Mouse (Mus musculus) ES-E14 (cell line): ENCODE results near the gene Ptprk. TPM values are rescaled to one million over a fixed set of nuclear protein-coding genes. Genes with fewer than 3 reads are reported as not detected.

Experiments
- DNase-seq: peaks from one replicate; pipeline ENCODE4 v3.0.0-alpha.2; 2013; ENCODE audit warnings: low read depth, low spot score
- H3K27ac ChIP-seq: 2 replicates; pipeline ENCODE4 v1.5.1; 2012; ENCODE audit warnings: low read depth, mild to moderate bottlenecking, low read length, moderate library complexity, mixed read lengths; ENCODE audit not compliant: poor library complexity, insufficient read depth, severe bottlenecking
- H3K36me3 ChIP-seq: 2 replicates; pipeline ENCODE4 v1.6.1; 2012; ENCODE audit warnings: mild to moderate bottlenecking, low read length, moderate library complexity, mixed read lengths; ENCODE audit not compliant: control insufficient read depth, poor library complexity, insufficient read depth, severe bottlenecking
- H3K4me1 ChIP-seq, 2 experiments: fragments of 150-350 bp in 1 of 2; sonication (generic) in 1 of 2; 2 replicates each; pipeline ENCODE4 v1.6.1; 2012; ENCODE audit warnings: low read length in 2 of 2, mild to moderate bottlenecking in 1 of 2, mixed read lengths in 1 of 2; ENCODE audit not compliant: control insufficient read depth in 2 of 2, insufficient read depth in 2 of 2, poor library complexity in 1 of 2
- H3K4me3 ChIP-seq, 2 experiments: fragments of 150-350 bp in 1 of 2; sonication (generic) in 1 of 2; 2 replicates each; pipeline ENCODE4 v1.5.1; 2012; ENCODE audit warnings: low read length in 2 of 2, low read depth in 1 of 2, mild to moderate bottlenecking in 1 of 2, mixed read lengths in 1 of 2; ENCODE audit not compliant: insufficient read depth in 1 of 2, poor library complexity in 1 of 2, severe bottlenecking in 1 of 2
- H3K9ac ChIP-seq: 2 replicates; pipeline ENCODE4 v1.6.1; 2012; ENCODE audit warnings: low read depth, mild to moderate bottlenecking, low read length, mixed read lengths; ENCODE audit not compliant: poor library complexity, insufficient read depth, severe bottlenecking
- H3K9me3 ChIP-seq: fragments of 150-350 bp; sonication (generic); 2 replicates; pipeline ENCODE4 v1.6.1; 2012; ENCODE audit warnings: low read depth, mild to moderate bottlenecking, low read length; ENCODE audit not compliant: control insufficient read depth, insufficient read depth
- CHD2 ChIP-seq: IDR thresholded peaks from 2 replicates; pipeline ENCODE4 v1.6.1; 2014; ENCODE audit warnings: mild to moderate bottlenecking, low read depth, low read length, inconsistent platforms
- HCFC1 ChIP-seq: IDR thresholded peaks from 2 replicates; pipeline ENCODE4 v1.6.1; 2012; ENCODE audit warnings: low read length, inconsistent platforms, borderline replicate concordance; ENCODE audit not compliant: insufficient read depth
- MAFK ChIP-seq: IDR thresholded peaks from 2 replicates; pipeline ENCODE4 v1.6.1; 2014; ENCODE audit warnings: mild to moderate bottlenecking, low read depth, low read length, inconsistent platforms; ENCODE audit not compliant: insufficient read depth
- ZC3H11A ChIP-seq: IDR thresholded peaks from 2 replicates; pipeline ENCODE4 v1.6.1; 2012; ENCODE audit warnings: low read depth, mild to moderate bottlenecking, inconsistent platforms, low read length, borderline replicate concordance
- ZNF384 ChIP-seq: IDR thresholded peaks from 2 replicates; pipeline ENCODE4 v1.6.1; 2012; ENCODE audit warnings: low read depth, low read length, inconsistent platforms
- in situ Hi-C, 2 experiments: fragments of 600-800 bp; cut with MboI; formaldehyde crosslinking; loops; one replicate each; pipeline ENCODE4 v1.15.1; 2025; ENCODE audit warnings: low sequenced_read_pairs in 2 of 2, inconsistent platforms in 1 of 2; ENCODE audit not compliant: unreplicated experiment in 2 of 2
- total RNA-seq: library from RNA; depleted of rRNA; stranded (reverse); fragments of 300-350 nt; gene quantifications from 2 replicates; pipeline ENCODE4 v1.2.3, GENCODE M21; 2012

Ptprk gene
- total RNA-seq, 1 experiment, result 67.0 TPM

GRCm38 (mm10) chr10:28133770-28134169 lies 59.1 kb downstream of the Ptprk start:
- no peak overlapping the region for H3K9ac ChIP-seq
- no peaks in the 10 kb centered on the region for H3K9me3 ChIP-seq
- H3K4me3 ChIP-seq, result no peak overlapping the region
- no peaks in the 10 kb centered on the region for H3K36me3 ChIP-seq
- no peak overlapping the region for H3K27ac ChIP-seq
- peaks cover 0 to 6% of the 10 kb centered on the region in 2 experiments; a peak in 1 of 4 replicates for H3K4me1 ChIP-seq
- DNase-seq, result no peak
- no peak for TF ChIP-seq HCFC1
- TF ChIP-seq CHD2, result no peak
- TF ChIP-seq MAFK, result no peak
- TF ChIP-seq ZNF384, result no peak
- no peak for TF ChIP-seq ZC3H11A
- in situ Hi-C loops, result no loop called here

GRCm38 (mm10) chr10:28138399-28138798 lies 63.8 kb downstream of the Ptprk start:
- no peak overlapping the region for H3K4me3 ChIP-seq
- in situ Hi-C loops, result no loop called here
- no peaks in the 10 kb centered on the region for H3K36me3 ChIP-seq
- TF ChIP-seq ZNF384, result no peak
- TF ChIP-seq ZC3H11A, result no peak
- TF ChIP-seq MAFK, result no peak
- no peak for TF ChIP-seq HCFC1
- no peak for TF ChIP-seq CHD2
- H3K9me3 ChIP-seq, result no peaks in the 10 kb centered on the region
- no peaks in the 10 kb centered on the region for H3K4me1 ChIP-seq
- DNase-seq, result no peak
- H3K27ac ChIP-seq, result no peak overlapping the region
- no peak overlapping the region for H3K9ac ChIP-seq

- Histone ChIP-seq H3K4me3 (no peak overlapping the region), H3K9ac (no peak overlapping the region), H3K36me3 (no peaks in the 10 kb centered on the region), H3K9me3 (no peaks in the 10 kb centered on the region), H3K4me1 (no peaks in the 10 kb centered on the region), H3K27ac (no peak overlapping the region)
- DNase-seq, result no peak
- TF ChIP-seq CHD2 (no peak), ZC3H11A (no peak), HCFC1 (no peak), MAFK (no peak), ZNF384 (no peak)
- in situ Hi-C loops, result no loop called here
Observed at GRCm38 (mm10) chr10:28144459-28144858, 69.8 kb downstream of the Ptprk start.

GRCm38 (mm10) chr10:28145326-28145725 lies 70.7 kb downstream of the Ptprk start:
- in situ Hi-C loops, result no loop called here
- DNase-seq, result no peak
- Histone ChIP-seq H3K9me3 (no peaks in the 10 kb centered on the region), H3K4me3 (no peak overlapping the region), H3K36me3 (no peaks in the 10 kb centered on the region), H3K27ac (no peak overlapping the region), H3K9ac (no peak overlapping the region), H3K4me1 (no peaks in the 10 kb centered on the region)
- no peak for TF ChIP-seq ZC3H11A
- no peak for TF ChIP-seq HCFC1
- TF ChIP-seq CHD2, result no peak
- no peak for TF ChIP-seq MAFK
- no peak for TF ChIP-seq ZNF384
